Mouse (Mus musculus) ovary, adult 10 weeks (tissue): ENCODE measurements around the gene Sdhaf2. TPM values are rescaled to one million over a fixed set of nuclear protein-coding genes. Genes with fewer than 3 reads are reported as not detected.

Experiments used
- polyA plus RNA-seq: library from polyadenylated mRNA; stranded (reverse); fragments of 350-450 nt; fragmentation: Illumina TruSeq; extraction: RNeasy Lipid Tissue Mini Kit (QIAGEN cat#74804); gene quantifications from one replicate; pipeline ENCODE4 v1.2.3, GENCODE M21; 2014

Gene Sdhaf2
- polyA plus RNA-seq = 64.2 TPM

GRCm38 (mm10) chr19:10525910-10526309 lies at the start of gene Sdhaf2:
TSS of gene Sdhaf2 (minus strand) at chr19:10526142.

DNA sequence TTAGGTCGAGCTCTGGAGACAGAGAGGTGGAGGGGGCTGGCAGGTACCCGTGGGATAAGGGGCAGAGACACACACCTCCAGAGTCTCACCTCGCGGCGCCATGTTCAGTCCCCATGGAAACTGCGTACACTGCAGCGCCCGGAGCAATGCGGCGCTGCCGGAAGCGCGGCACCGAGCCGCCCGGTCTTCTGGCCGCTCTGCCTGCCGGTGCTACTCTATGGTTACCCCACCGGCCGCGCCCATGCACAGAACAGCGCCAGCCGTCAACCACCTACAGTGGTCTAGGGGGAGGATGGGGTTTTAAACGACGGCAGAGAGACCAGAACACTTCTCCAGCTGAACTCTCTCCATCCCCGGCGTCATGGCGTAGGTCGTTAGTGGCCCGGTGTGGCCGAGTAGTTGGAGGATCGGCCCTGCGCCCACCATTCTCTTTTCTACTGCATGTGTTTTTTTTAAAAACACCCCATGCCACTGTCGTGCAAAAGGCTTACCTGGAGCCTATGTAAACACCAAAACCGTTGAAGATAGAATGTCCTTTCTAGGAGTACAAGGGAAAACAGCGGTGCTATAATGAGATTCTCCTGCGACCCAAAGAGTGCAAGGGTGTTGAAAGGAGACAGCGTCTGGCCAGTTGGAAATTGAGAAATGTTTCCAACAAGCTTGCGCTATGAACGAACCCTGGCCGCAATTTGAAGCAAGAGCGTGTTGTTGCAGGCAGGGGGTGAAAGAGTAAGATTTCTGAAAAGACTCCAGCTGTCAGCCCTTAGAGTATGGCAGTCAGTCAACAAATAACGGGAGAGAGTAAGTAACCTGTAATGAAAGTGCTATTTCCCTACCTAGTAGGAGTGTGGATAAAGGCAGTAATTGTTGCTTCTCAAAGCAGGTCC lies 29.9 kb upstream of the Sdhaf2 start, which contains the start of gene Tmem216:
Gene Tmem216 (minus strand): TSS at position 615 of the 887 bp plus-strand sequence.

GRCm38 (mm10) chr19:10525106-10525901 lies 638 bp downstream of the Sdhaf2 start, which contains the start of gene Cpsf7:
TSS of gene Cpsf7 (plus strand) at chr19:10525266.

GRCm38 (mm10) chr19:10482703-10483102 lies 43.2 kb downstream of the Sdhaf2 start, which contains the start of gene Ppp1r32:
TSS of gene Ppp1r32 (minus strand) at chr19:10482928.

GRCm38 (mm10) chr19:10456752-10457483 lies 69.0 kb downstream of the Sdhaf2 start, which contains the start of gene Lrrc10b:
TSS of gene Lrrc10b (minus strand) at chr19:10457473.

Other genes starting within 250 kb of the Sdhaf2 start
- gene Dagla, start 221.3 kb downstream of the Sdhaf2 start, polyA plus RNA-seq = not detected
- 12.6 TPM for gene Syt7, start 137.1 kb downstream of the Sdhaf2 start, polyA plus RNA-seq
- 1.5 TPM for gene Lrrc10b, start 68.7 kb downstream of the Sdhaf2 start, polyA plus RNA-seq
- gene Ppp1r32, start 43.2 kb downstream of the Sdhaf2 start, polyA plus RNA-seq = 0.46 TPM
- 60.6 TPM for gene Cpsf7, start 876 bp downstream of the Sdhaf2 start, polyA plus RNA-seq
- 3.9 TPM for gene Tmem216, start 30.1 kb upstream of the Sdhaf2 start, polyA plus RNA-seq
- gene Cyb561a3, start 51.0 kb upstream of the Sdhaf2 start, polyA plus RNA-seq = 2.4 TPM
- 11.9 TPM for gene Tmem138, start 51.2 kb upstream of the Sdhaf2 start, polyA plus RNA-seq
- gene Ddb1, start 79.2 kb upstream of the Sdhaf2 start, polyA plus RNA-seq = 102 TPM
- gene Tkfc, start 79.5 kb upstream of the Sdhaf2 start, polyA plus RNA-seq = 2.5 TPM
- not detected for gene Vwce, start 108.1 kb upstream of the Sdhaf2 start, polyA plus RNA-seq
- not detected for gene Pga5, start 151.9 kb upstream of the Sdhaf2 start, polyA plus RNA-seq
- 1.8 TPM for gene Vps37c, start 162.6 kb upstream of the Sdhaf2 start, polyA plus RNA-seq
- gene Cd5, start 212.9 kb upstream of the Sdhaf2 start, polyA plus RNA-seq = not detected